Mouse (Mus musculus): ENCODE results near the gene Nid1. TPM values are rescaled to one million over a fixed set of nuclear protein-coding genes. Genes with fewer than 3 reads are reported as not detected.

Gene Nid1
- polyA plus RNA-seq, 2 experiments: 104 to 143 TPM

DNA sequence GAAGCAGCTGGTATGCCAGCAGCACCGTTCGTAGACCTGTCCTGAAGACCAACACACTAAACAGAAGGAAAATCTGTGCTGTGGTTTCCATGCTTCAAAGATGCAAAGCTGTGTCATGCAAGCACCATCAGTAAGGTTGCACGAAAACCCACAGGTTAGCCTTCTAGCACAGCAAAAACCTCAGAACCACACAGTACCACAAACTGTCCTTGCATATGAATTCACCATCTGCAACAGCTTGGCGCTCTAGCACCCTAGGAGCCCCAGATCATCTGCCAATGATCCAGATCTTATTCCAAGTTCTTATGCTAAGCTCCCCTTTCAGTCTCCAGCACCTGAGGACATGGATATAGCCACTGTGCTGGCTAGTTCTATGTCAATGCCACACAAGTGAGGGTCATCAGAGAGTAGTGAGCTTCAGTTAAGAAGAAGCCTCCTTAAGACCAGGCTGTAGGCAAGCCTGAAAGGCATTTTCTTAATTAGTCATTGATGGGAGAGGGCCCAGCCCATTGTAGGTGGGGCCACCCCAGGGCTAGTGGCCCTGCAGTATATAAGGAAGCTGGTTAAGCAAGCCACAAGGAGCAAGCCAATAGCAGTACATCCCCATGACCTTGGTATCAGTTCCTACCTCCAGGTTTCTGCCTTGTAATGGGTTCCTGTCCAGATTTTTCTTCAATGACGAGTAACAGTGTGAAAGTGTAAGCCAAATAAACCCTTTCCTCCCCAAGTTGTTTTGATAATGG, 119.8 kb downstream of the Nid1 start:
- Histone ChIP-seq H3K9ac (ENCODE audit: low read depth, low read length, severe bottlenecking) (no peak overlapping the region), H3K36me3 (ENCODE audit: control insufficient read depth, insufficient read depth, low read length) (no peaks in the 10 kb centered on the region), H3K27me3 (ENCODE audit: control insufficient read depth, insufficient read depth, low read length) (no peaks in the 10 kb centered on the region), H3K4me1 (ENCODE audit: control insufficient read depth, insufficient read depth, low read length) (no peaks in the 10 kb centered on the region), H3K9me3 (ENCODE audit: control insufficient read depth, low read length) (no peaks in the 10 kb centered on the region), H3K27ac (replicated peaks; ENCODE audit: low read depth, low read length) (no peak overlapping the region), H3K4me3 (replicated peaks; ENCODE audit: low read length) (no peak overlapping the region), H3K4me2 (replicated peaks; ENCODE audit: low read depth, low read length, severe bottlenecking) (no peak overlapping the region)
- DNase-seq (ENCODE audit: low spot score): no peak
- no peak for ATAC-seq (ENCODE audit: low FRiP score, low read depth)
- 76% methylated on average over 5 of the region's 5 CpGs for WGBS
- TF ChIP-seq POLR2A (IDR thresholded peaks at IDR 0.05; ENCODE audit: borderline replicate concordance, extremely low read depth, insufficient read depth, insufficient read length): no peak

DNA sequence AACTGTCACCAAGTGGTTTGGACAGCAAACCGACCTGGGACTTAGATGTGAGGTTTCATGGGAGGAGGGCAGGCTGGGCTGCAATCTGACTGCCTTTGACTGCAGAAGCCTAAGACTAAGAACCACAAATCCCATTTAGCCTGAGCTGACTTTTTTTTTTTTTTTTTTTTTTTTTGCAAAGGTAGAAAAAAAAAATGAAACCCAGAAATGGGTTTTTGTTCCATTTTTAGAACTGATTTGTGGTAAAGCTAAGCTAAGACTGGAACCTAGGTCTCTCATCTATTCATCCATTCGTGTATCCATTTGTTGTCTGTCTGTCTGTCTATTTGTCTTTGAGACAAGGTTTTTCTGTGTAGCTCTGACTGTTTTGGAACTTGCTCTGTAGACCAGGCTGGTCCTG, 120.9 kb downstream of the Nid1 start:
- WGBS: 66% methylated on average over 2 of the region's 2 CpGs
- no peak for TF ChIP-seq POLR2A (IDR thresholded peaks at IDR 0.05; ENCODE audit: borderline replicate concordance, extremely low read depth, insufficient read depth, insufficient read length)
- no peak for ATAC-seq (ENCODE audit: low FRiP score, low read depth)

GRCm38 (mm10) chr13:13558900-13559299, 121.5 kb downstream of the Nid1 start:
- H3K27me3 ChIP-seq (ENCODE audit: control insufficient read depth, insufficient read depth, low read length): no peaks in the 10 kb centered on the region
- no peak for ATAC-seq (ENCODE audit: low FRiP score, low read depth)
- 63% methylated on average over 5 of the region's 5 CpGs for WGBS
- no peak overlapping the region for H3K4me2 ChIP-seq (replicated peaks; ENCODE audit: low read depth, low read length, severe bottlenecking)
- no peaks in the 10 kb centered on the region for H3K9me3 ChIP-seq (ENCODE audit: control insufficient read depth, low read length)
- no peaks in the 10 kb centered on the region for H3K36me3 ChIP-seq (ENCODE audit: control insufficient read depth, insufficient read depth, low read length)
- H3K27ac ChIP-seq (replicated peaks; ENCODE audit: low read depth, low read length): no peak overlapping the region
- H3K4me3 ChIP-seq (replicated peaks; ENCODE audit: low read length): no peak overlapping the region
- DNase-seq (ENCODE audit: low spot score): no peak
- no peak for TF ChIP-seq POLR2A (IDR thresholded peaks at IDR 0.05; ENCODE audit: borderline replicate concordance, extremely low read depth, insufficient read depth, insufficient read length)
- H3K4me1 ChIP-seq (ENCODE audit: control insufficient read depth, insufficient read depth, low read length): no peaks in the 10 kb centered on the region
- no peak overlapping the region for H3K9ac ChIP-seq (ENCODE audit: low read depth, low read length, severe bottlenecking)

More for the DNA sequence above, 120.9 kb downstream of the Nid1 start:
- Histone ChIP-seq H3K4me2 (replicated peaks; ENCODE audit: low read depth, low read length, severe bottlenecking) (no peak overlapping the region), H3K36me3 (ENCODE audit: control insufficient read depth, insufficient read depth, low read length) (no peaks in the 10 kb centered on the region), H3K9ac (ENCODE audit: low read depth, low read length, severe bottlenecking) (no peak overlapping the region), H3K4me3 (replicated peaks; ENCODE audit: low read length) (no peak overlapping the region), H3K4me1 (ENCODE audit: control insufficient read depth, insufficient read depth, low read length) (no peaks in the 10 kb centered on the region), H3K9me3 (ENCODE audit: control insufficient read depth, low read length) (no peaks in the 10 kb centered on the region), H3K27me3 (ENCODE audit: control insufficient read depth, insufficient read depth, low read length) (no peaks in the 10 kb centered on the region), H3K27ac (replicated peaks; ENCODE audit: low read depth, low read length) (no peak overlapping the region)
- no peak for DNase-seq (ENCODE audit: low spot score)

Other genes with a start within 250 kb of the Nid1 start
- gene Gpr137b, start 43.5 kb upstream of the Nid1 start, polyA plus RNA-seq (2012; rRNA removed): 14.8 and 14.9 TPM in 2 replicates
- 11.0 and 11.7 TPM in 2 replicates for gene Gpr137b, start 43.5 kb upstream of the Nid1 start, polyA plus RNA-seq (2014; fragmentation: Nextera tagmentation; extraction: Ambion mirVana)
- 3.4 and 4.1 TPM in 2 replicates for gene Lyst, start 152.8 kb downstream of the Nid1 start, polyA plus RNA-seq (2012; rRNA removed)
- 4.5 and 4.7 TPM in 2 replicates for gene Lyst, start 152.8 kb downstream of the Nid1 start, polyA plus RNA-seq (2014; fragmentation: Nextera tagmentation; extraction: Ambion mirVana)

All from limb, embryonic 14.5 days (tissue).